Mouse (Mus musculus) E14TG2a.4 (cell line): ENCODE results near the gene Eif2b2.

ENCODE experiments used
- CTCF ChIP-seq: conservative IDR thresholded peaks from 2 replicates; pipeline ENCODE4 v1.5.1; 2014; ENCODE audit warnings: low read length
- NANOG ChIP-seq: IDR thresholded peaks from 2 replicates; pipeline ENCODE4 v1.6.1; 2014; ENCODE audit warnings: borderline replicate concordance, low read length, mixed read lengths
- POU5F1 ChIP-seq: IDR thresholded peaks from 2 replicates; pipeline ENCODE4 v1.6.1; 2014; ENCODE audit warnings: low read length, borderline replicate concordance

DNA sequence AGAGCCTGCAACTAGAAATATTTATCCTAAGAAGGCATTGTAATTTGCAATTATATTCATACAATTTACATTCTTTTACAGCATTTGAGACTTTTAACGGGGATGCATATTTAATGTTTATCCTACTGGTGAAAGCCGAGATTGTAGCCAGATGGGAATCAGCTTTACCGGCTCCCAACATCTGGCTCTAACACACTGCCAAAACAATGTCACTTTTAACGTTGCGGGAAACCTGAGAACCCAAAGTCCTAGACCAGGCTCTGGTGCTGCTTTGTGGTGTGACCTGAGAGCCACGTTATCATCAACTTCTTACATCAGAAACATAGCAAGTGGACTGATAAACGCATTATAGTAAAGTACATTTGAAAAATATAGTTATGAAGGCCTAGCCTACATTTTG is 45.7 kb downstream of the Eif2b2 start:
- TF ChIP-seq CTCF = no peak
- no peak for TF ChIP-seq NANOG
- no peak for TF ChIP-seq POU5F1
